Mouse (Mus musculus) MEL (cell line): Measurements from ENCODE around the gene Prss44. TPM values are rescaled to one million over a fixed set of nuclear protein-coding genes. Genes with fewer than 3 reads are reported as not detected.
A peak's percentile ranks its signal among the peaks of the same experiment; 100 is the strongest.
"Not testable (repeated sequence)": the region's sequence is repeated elsewhere in the genome, so short reads cannot be mapped to it uniquely, and the experiment has no call there.

Source experiments
- DNase-seq: peaks from one replicate; pipeline ENCODE4 v3.0.0; 2011; ENCODE audit warnings: low read depth, low spot score
- H3K27ac ChIP-seq: 2 replicates; pipeline ENCODE4 v1.5.1; 2012; ENCODE audit warnings: low read depth, mild to moderate bottlenecking, control low read depth, low read length, moderate library complexity; ENCODE audit not compliant: control insufficient read depth
- H3K27me3 ChIP-seq, 2 experiments: fragments of 150-350 bp in 1 of 2; sonication (generic) in 1 of 2; 2 replicates each; pipeline ENCODE4 v1.6.1; 2012; ENCODE audit warnings: low read length in 2 of 2, mild to moderate bottlenecking in 2 of 2, improper control_type of control experiment in 1 of 2, moderate library complexity in 1 of 2; ENCODE audit not compliant: insufficient read depth in 2 of 2, control insufficient read depth in 1 of 2
- H3K36me3 ChIP-seq, 2 experiments: 2 replicates each; pipeline ENCODE4 v1.6.1; 2012 to 2014; ENCODE audit warnings: low read length in 2 of 2, improper control_type of control experiment in 1 of 2, inconsistent platforms in 1 of 2, mild to moderate bottlenecking in 1 of 2; ENCODE audit not compliant: insufficient read depth in 2 of 2, control insufficient read depth in 1 of 2
- H3K4me1 ChIP-seq, 2 experiments: fragments of 150-350 bp in 1 of 2; sonication (generic) in 1 of 2; 2 replicates each; pipeline ENCODE4 v1.6.1; 2012; ENCODE audit warnings: low read length in 2 of 2, improper control_type of control experiment in 1 of 2, mild to moderate bottlenecking in 1 of 2; ENCODE audit not compliant: insufficient read depth in 2 of 2, control insufficient read depth in 1 of 2
- H3K4me3 ChIP-seq, 2 experiments: fragments of 150-350 bp in 1 of 2; sonication (generic) in 1 of 2; 2 replicates each; pipeline ENCODE4 v1.5.1; 2012; ENCODE audit warnings: low read depth in 2 of 2, low read length in 2 of 2, mild to moderate bottlenecking in 2 of 2, moderate library complexity in 2 of 2, control low read depth in 1 of 2, improper control_type of control experiment in 1 of 2; ENCODE audit not compliant: control insufficient read depth in 1 of 2, insufficient read depth in 1 of 2
- H3K79me2 ChIP-seq: 2 replicates; pipeline ENCODE4 v1.6.1; 2012; ENCODE audit warnings: mild to moderate bottlenecking, low read length, moderate library complexity; ENCODE audit not compliant: control insufficient read depth, poor library complexity, insufficient read depth
- H3K9ac ChIP-seq: 2 replicates; pipeline ENCODE4 v1.6.1; 2012; ENCODE audit warnings: low read depth, mild to moderate bottlenecking, control low read depth, low read length, moderate library complexity; ENCODE audit not compliant: control insufficient read depth, poor library complexity, severe bottlenecking
- H3K9me3 ChIP-seq: fragments of 150-350 bp; sonication (generic); replicated peaks from 2 replicates; pipeline ENCODE4 v1.6.1; 2012; ENCODE audit warnings: mild to moderate bottlenecking, low read length, improper control_type of control experiment, moderate library complexity; ENCODE audit not compliant: insufficient read depth
- BHLHE40 ChIP-seq: IDR thresholded peaks from 2 replicates; pipeline ENCODE4 v1.6.1; 2012; ENCODE audit warnings: low read depth, mild to moderate bottlenecking, inconsistent platforms, low read length, improper control_type of control experiment, borderline replicate concordance
- CHD1 ChIP-seq: IDR thresholded peaks from 2 replicates; pipeline ENCODE4 v1.6.1; 2012; ENCODE audit warnings: low read depth, mild to moderate bottlenecking, inconsistent platforms, low read length, improper control_type of control experiment
- CHD2 ChIP-seq: IDR thresholded peaks from 2 replicates; pipeline ENCODE4 v1.6.1; 2011; ENCODE audit warnings: low read length, improper control_type of control experiment
- CTCF ChIP-seq, 3 experiments: IDR thresholded peaks in 2 of 3; conservative IDR thresholded peaks in 1 of 3; 2 replicates each; pipeline ENCODE4 v1.5.1; 2011 to 2012; ENCODE audit warnings: low read length in 3 of 3, low read depth in 2 of 3, mild to moderate bottlenecking in 2 of 3, improper control_type of control experiment in 1 of 3, inconsistent platforms in 1 of 3, mixed read lengths in 1 of 3, moderate library complexity in 1 of 3; ENCODE audit not compliant: control insufficient read depth in 1 of 3, insufficient read depth in 1 of 3, poor library complexity in 1 of 3, severe bottlenecking in 1 of 3
- E2F4 ChIP-seq: IDR thresholded peaks from 2 replicates; pipeline ENCODE4 v1.6.1; 2011; ENCODE audit warnings: low read depth, low read length, improper control_type of control experiment, borderline replicate concordance
- ELF1 ChIP-seq: IDR thresholded peaks from 2 replicates; pipeline ENCODE4 v1.6.1; 2014; ENCODE audit warnings: low read depth, mild to moderate bottlenecking, inconsistent platforms, low read length, improper control_type of control experiment, moderate library complexity
- EP300 ChIP-seq, 2 experiments: IDR thresholded peaks; 2 replicates each; pipeline ENCODE4 v1.6.1; 2011; ENCODE audit warnings: improper control_type of control experiment in 2 of 2, low read length in 2 of 2, low read depth in 1 of 2, mild to moderate bottlenecking in 1 of 2
- GABPA ChIP-seq: IDR thresholded peaks from 2 replicates; pipeline ENCODE4 v1.6.1; 2012; ENCODE audit warnings: low read depth, mild to moderate bottlenecking, inconsistent platforms, low read length, improper control_type of control experiment, moderate library complexity
- MAX ChIP-seq: IDR thresholded peaks from 2 replicates; pipeline ENCODE4 v1.6.1; 2011; ENCODE audit warnings: low read length, improper control_type of control experiment
- MAZ ChIP-seq: IDR thresholded peaks from 2 replicates; pipeline ENCODE4 v1.6.1; 2012; ENCODE audit warnings: low read depth, mild to moderate bottlenecking, inconsistent platforms, low read length, improper control_type of control experiment
- MYB ChIP-seq: IDR thresholded peaks from 2 replicates; pipeline ENCODE4 v1.6.1; 2011; ENCODE audit warnings: mild to moderate bottlenecking, low read depth, low read length, improper control_type of control experiment
- MYC ChIP-seq: IDR thresholded peaks from 2 replicates; pipeline ENCODE4 v1.6.1; 2011; ENCODE audit warnings: low read depth, mild to moderate bottlenecking, low read length, improper control_type of control experiment, moderate library complexity
- NRF1 ChIP-seq: IDR thresholded peaks from 2 replicates; pipeline ENCODE4 v1.6.1; 2014; ENCODE audit warnings: low read depth, mild to moderate bottlenecking, inconsistent platforms, low read length, improper control_type of control experiment, moderate library complexity; ENCODE audit not compliant: poor library complexity, insufficient read depth, severe bottlenecking
- SMC3 ChIP-seq: IDR thresholded peaks from 2 replicates; pipeline ENCODE4 v1.6.1; 2011; ENCODE audit warnings: low read depth, low read length, improper control_type of control experiment
- ZKSCAN1 ChIP-seq: IDR thresholded peaks from 2 replicates; pipeline ENCODE4 v1.6.1; 2012; ENCODE audit warnings: low read depth, mild to moderate bottlenecking, inconsistent platforms, low read length, improper control_type of control experiment, moderate library complexity
- ZNF384 ChIP-seq: IDR thresholded peaks from 2 replicates; pipeline ENCODE4 v1.6.1; 2012; ENCODE audit warnings: low read depth, mild to moderate bottlenecking, inconsistent platforms, low read length, improper control_type of control experiment
- polyA plus RNA-seq, 2 experiments: library from polyadenylated mRNA; stranded (reverse) in 1 of 2; unstranded in 1 of 2; fragments of >175 nt in 1 of 2; fragments of >200 nt in 1 of 2; gene quantifications; 2 replicates each; pipeline versions ENCODE4 v1.2.1 to v1.2.4; 2012; ENCODE audit warnings: low replicate concordance in 2 of 2, low read depth in 1 of 2; ENCODE audit not compliant: insufficient read length in 2 of 2, insufficient read depth in 1 of 2, missing spikeins in 1 of 2
- total RNA-seq: library from RNA; depleted of rRNA; stranded (reverse); fragments of 300-350 nt; gene quantifications from 2 replicates; pipeline ENCODE4 v1.2.3, GENCODE M21; 2012

The Prss44 gene
- total and polyA plus RNA-seq, 3 experiments = not detected

- H3K79me2 ChIP-seq = no peaks in the 10 kb centered on the region
- no peaks in the 10 kb centered on the region for H3K9me3 ChIP-seq
- DNase-seq = peak; percentile 21
- TF ChIP-seq NRF1 = no peak
- H3K36me3 ChIP-seq = no peaks in the 10 kb centered on the region
- no peak overlapping the region for H3K9ac ChIP-seq
- no peaks in the 10 kb centered on the region; a peak in 2 of 4 replicates for H3K4me1 ChIP-seq
- peak overlapping the region; percentile 3 to 57; a peak in 2 of 4 replicates for H3K4me3 ChIP-seq
- H3K27me3 ChIP-seq = no peaks in the 10 kb centered on the region
- H3K27ac ChIP-seq = no peak overlapping the region
Observed at GRCm38 (mm10) chr9:110803294-110803693, 10.5 kb upstream of the Prss44 start.

GRCm38 (mm10) chr9:110810051-110810450, 3.7 kb upstream of the Prss44 start:
- Histone ChIP-seq H3K79me2 (no peaks in the 10 kb centered on the region), H3K27me3 (peaks cover 0 to 2% of the 10 kb centered on the region in 2 experiments; a peak in 1 of 4 replicates), H3K36me3 (no peaks in the 10 kb centered on the region), H3K9me3 (no peaks in the 10 kb centered on the region), H3K4me3 (no peak overlapping the region), H3K27ac (no peak overlapping the region), H3K9ac (no peak overlapping the region), H3K4me1 (no peaks in the 10 kb centered on the region)
- TF ChIP-seq MAZ (no peak), ELF1 (no peak), CHD1 (no peak), SMC3 (no peak), E2F4 (no peak), NRF1 (no peak), CHD2 (no peak), EP300 (IDR thresholded peaks at IDR 0.05; ENCODE audit: low read depth in 1 of 2, low read length in 2 of 2) (no peak), BHLHE40 (no peak), CTCF (IDR thresholded peaks at IDR 0.05 in 2 of 3, conservative IDR thresholded peaks at IDR 0.05 in 1 of 3; ENCODE audit: control insufficient read depth in 1 of 3, insufficient read depth in 1 of 3, low read depth in 2 of 3, low read length in 3 of 3, poor library complexity in 1 of 3, severe bottlenecking in 1 of 3) (no peak), MYC (no peak), ZNF384 (no peak), ZKSCAN1 (no peak), GABPA (no peak), MYB (no peak), MAX (no peak)
- DNase-seq = no peak

GRCm38 (mm10) chr9:110820546-110820945, 6.8 kb downstream of the Prss44 start:
- not testable (repeated sequence) for H3K79me2 ChIP-seq, H3K9me3 ChIP-seq, H3K4me1 ChIP-seq, H3K27ac ChIP-seq, H3K27me3 ChIP-seq, H3K9ac ChIP-seq, H3K4me3 ChIP-seq, DNase-seq, H3K36me3 ChIP-seq
